Mouse (Mus musculus) cortical plate, adult 2 months (tissue): ENCODE data around the gene Emcn.

Source experiments
- CTCF ChIP-seq: fragments of 200-500 bp; IDR thresholded peaks from 2 replicates; pipeline ENCODE4 v1.5.1; 2011; ENCODE audit warnings: mild to moderate bottlenecking, control low read depth, low read length; ENCODE audit not compliant: insufficient read depth; ENCODE audit errors: extremely low read depth
- POLR2A ChIP-seq: fragments of 200-500 bp; IDR thresholded peaks from 2 replicates; pipeline ENCODE4 v1.6.1; 2011; ENCODE audit warnings: mild to moderate bottlenecking, low read length, control low read depth; ENCODE audit not compliant: insufficient read depth; ENCODE audit errors: extremely low read depth

- no peak for TF ChIP-seq CTCF
- TF ChIP-seq POLR2A = no peak
These were observed 38.1 kb upstream of the Emcn start for GRCm38 (mm10) chr3:137302804-137303203.
